Mouse (Mus musculus) cerebellum, adult 2 months (tissue): Measurements from ENCODE around the gene Irak4.

Source experiments
- CTCF ChIP-seq: fragments of 200-500 bp; IDR thresholded peaks from 2 replicates; pipeline ENCODE4 v1.5.1; 2011; ENCODE audit warnings: low read depth, mild to moderate bottlenecking, control low read depth, low read length, moderate library complexity, borderline replicate concordance; ENCODE audit not compliant: insufficient read depth
- POLR2A ChIP-seq: fragments of 200-500 bp; IDR thresholded peaks from 2 replicates; pipeline ENCODE4 v1.6.1; 2011; ENCODE audit warnings: low read length, control low read depth, borderline replicate concordance; ENCODE audit not compliant: insufficient read depth

- TF ChIP-seq POLR2A (no peak), CTCF (no peak)
Observed at GRCm38 (mm10) chr15:94564909-94565308, 21.5 kb downstream of the Irak4 start.
